Mouse (Mus musculus) telencephalon, adult 2 months (tissue): Measurements from ENCODE around the gene Shank1.

Experiments
- DNase-seq: peaks from one replicate; pipeline ENCODE4 v3.0.0-alpha.2; 2011; ENCODE audit warnings: low read depth, low spot score

Gene Shank1

GRCm38 (mm10) chr7:44304775-44305641, 5.0 kb upstream of the Shank1 start:
- DNase-seq, result peak; percentile 100

DNA sequence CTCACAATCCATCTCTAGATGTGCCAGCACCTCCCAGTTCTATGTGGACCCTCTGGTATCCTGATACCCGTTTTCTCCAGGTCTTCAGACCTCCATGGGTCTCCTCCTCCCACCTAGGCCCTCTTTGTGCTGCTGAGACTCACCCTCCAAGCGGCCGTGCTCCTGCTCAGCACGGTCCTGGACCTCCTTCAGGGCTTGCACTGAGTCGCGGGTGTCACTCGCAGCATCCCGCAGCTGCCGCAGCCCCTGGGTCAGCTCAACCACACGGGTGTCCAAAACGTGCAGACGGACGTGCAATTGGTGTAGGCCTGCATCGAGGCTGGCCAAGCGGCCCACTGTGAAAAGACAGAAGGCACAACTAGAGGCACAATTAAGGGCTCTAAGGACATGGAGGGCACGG, 4.4 kb upstream of the Shank1 start:
- DNase-seq, result no peak

GRCm38 (mm10) chr7:44306516-44307240, 3.4 kb upstream of the Shank1 start, which contains the start of gene Clec11a:
Gene Clec11a, minus strand, starts transcription at chr7:44306902.
- no peak for DNase-seq

DNA sequence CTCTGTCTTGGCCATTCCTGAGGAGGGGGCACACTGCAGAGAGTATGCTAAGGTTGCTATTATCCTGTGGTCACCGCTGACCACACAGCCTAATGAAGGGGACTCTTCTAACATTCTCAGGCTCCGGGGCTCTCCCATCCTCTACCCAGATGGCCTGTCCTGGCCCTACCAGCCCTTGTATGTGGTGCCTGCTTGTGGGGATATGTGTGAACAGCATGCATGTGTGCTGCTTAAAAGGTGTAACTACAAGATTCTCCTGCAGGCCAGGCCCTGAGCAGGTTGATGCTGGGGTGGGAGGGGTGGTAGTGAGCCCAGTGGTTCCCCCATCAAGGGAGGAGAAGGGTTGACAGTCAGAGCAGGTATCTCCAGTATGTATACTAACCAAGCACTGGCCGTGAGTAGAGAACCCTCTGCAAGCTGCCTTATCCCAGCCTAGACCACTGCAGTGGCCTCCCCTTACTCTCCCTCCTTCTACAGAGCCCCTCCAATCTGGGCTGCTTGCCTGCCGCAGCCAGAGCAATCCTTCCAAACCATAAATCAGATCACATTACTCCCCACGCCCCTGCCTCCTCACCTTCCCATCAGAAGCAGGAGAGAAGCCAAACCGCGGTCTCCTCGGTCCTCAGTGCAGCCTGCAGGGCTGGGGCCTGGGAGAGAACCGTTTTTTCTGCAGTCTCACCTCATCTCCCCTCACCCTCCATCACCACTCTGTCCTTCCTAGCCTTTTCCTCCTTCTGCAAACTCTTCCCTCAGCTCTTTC, 2.6 kb upstream of the Shank1 start:
- DNase-seq, result no peak

GRCm38 (mm10) chr7:44310285-44310877, 328 bp downstream of the Shank1 start:
- no peak for DNase-seq

GRCm38 (mm10) chr7:44310878-44311712, 1.0 kb downstream of the Shank1 start:
- DNase-seq, result peak; percentile 66

- no peak for DNase-seq
Measured at GRCm38 (mm10) chr7:44311713-44312304, 1.8 kb downstream of the Shank1 start.

DNA sequence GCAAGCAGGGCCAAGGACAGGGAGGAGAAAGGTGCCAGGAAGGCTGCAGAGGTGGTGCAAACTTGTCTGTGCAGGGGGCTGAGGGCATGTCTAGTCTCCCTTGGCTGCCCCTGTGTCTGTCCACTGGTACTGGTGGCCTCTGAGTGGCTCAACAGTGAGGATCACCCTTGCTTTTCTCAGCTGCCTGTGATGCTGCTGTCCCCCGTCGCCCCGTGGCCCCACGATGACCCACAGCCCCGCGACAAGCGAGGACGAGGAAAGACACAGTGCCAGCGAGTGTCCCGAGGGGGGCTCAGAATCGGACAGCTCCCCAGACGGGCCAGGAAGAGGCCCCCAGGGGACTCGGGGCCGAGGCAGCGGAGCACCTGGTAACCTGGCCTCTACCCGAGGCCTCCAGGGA, 2.4 kb downstream of the Shank1 start:
- no peak for DNase-seq

- DNase-seq, result no peak
Measured at GRCm38 (mm10) chr7:44317913-44318312, 7.9 kb downstream of the Shank1 start.

DNA sequence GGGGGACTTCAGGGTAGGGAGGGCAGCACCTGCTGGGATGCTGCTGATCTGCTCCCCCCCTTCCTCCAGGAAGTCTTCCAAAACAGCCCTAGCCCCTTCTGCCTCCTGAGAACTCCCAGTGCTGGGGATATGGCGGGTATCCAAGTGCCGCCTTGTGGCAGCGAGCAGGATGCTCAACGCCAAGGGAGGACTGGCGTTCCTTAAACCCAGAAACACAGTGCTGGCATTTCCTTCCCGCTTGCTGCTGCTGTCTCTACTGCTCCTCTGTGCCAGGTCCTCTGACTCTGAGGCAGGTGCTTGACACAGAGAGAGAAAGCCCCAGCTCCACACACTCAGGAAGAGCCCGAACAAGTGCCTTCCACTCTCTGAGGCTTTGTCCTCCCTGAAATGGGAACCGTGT, 10.8 kb downstream of the Shank1 start:
- DNase-seq, result no peak

DNA sequence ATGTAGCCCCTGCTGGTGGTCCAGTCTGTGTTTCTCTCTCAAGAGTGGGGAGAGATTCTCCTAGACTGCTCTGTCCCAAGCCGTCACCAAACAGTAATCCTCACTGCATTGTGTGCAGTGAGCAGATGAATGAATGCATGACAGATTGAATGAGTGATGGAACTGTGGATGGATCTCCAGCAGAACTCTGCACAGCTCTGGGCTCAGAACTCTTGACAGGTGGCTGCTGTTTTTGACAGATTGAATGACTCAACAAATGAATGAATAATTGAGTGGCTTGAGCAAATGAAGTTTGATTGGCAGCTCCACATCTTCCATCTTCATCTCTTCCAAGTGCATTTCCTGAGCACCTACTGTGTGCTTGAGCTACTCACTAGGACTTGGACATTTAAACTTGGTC, 12.2 kb downstream of the Shank1 start:
- DNase-seq, result no peak

GRCm38 (mm10) chr7:44326614-44327013, 16.6 kb downstream of the Shank1 start:
- no peak for DNase-seq

- DNase-seq, result no peak
Measured at GRCm38 (mm10) chr7:44332336-44332735, 22.3 kb downstream of the Shank1 start.

- DNase-seq, result no peak
Measured at GRCm38 (mm10) chr7:44334139-44334538, 24.1 kb downstream of the Shank1 start.

- DNase-seq, result no peak
Measured at GRCm38 (mm10) chr7:44335031-44335878, 25.2 kb downstream of the Shank1 start.

GRCm38 (mm10) chr7:44336046-44337021, 26.3 kb downstream of the Shank1 start:
- DNase-seq, result peak; percentile 71

- DNase-seq, result no peak
Measured at GRCm38 (mm10) chr7:44337121-44337849, 27.2 kb downstream of the Shank1 start.

DNA sequence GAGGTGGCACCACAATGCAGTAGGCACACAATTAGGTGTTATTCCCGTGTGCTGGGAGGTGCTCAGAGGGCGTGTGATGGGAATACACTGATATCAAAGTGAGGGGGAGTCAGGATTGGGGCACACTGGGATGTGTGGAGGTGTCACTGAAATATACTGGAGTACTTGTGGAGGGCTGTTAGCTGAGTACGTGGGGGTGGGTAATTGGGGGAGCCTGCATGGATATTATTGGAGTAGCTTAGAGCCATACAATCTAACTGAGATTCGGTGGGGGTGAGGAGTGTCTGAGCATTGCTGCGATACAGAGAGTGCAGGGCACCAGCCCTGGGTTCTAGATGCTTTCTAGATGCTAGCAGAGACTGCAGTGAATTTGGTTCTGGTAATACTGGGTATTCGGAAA, 30.2 kb downstream of the Shank1 start:
- no peak for DNase-seq
